Mouse (Mus musculus) naive thymus-derived CD4-positive, alpha-beta T cell, adult 2 months (primary cell): Measurements from ENCODE around the gene Umodl1.

ENCODE experiments used
- DNase-seq: peaks from one replicate; pipeline ENCODE4 v3.0.0-alpha.2; 2011; ENCODE audit warnings: low read depth

Gene Umodl1

DNA sequence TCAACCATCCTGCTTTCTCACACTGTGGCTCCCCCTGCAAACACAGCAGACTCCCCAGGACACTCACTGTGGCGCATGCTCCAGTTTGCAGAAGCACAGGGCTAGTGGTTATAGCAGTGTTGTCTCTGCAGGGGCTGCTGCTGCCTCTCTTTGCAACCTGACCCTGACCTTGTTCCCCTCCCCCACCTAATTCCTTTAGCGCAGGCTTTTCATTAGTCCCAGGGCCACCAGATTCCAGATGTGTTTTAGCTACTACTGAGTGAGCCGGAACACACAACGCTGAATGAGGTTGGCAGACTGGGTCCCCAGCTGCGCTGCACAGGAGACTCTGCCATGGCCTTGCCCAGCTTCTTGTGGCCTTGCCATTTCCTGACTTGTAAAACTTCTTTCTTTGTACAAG is 46.5 kb downstream of the Umodl1 start:
- DNase-seq, result no peak

GRCm38 (mm10) chr17:31002613-31003012 is 48.2 kb downstream of the Umodl1 start:
- no peak for DNase-seq

DNA sequence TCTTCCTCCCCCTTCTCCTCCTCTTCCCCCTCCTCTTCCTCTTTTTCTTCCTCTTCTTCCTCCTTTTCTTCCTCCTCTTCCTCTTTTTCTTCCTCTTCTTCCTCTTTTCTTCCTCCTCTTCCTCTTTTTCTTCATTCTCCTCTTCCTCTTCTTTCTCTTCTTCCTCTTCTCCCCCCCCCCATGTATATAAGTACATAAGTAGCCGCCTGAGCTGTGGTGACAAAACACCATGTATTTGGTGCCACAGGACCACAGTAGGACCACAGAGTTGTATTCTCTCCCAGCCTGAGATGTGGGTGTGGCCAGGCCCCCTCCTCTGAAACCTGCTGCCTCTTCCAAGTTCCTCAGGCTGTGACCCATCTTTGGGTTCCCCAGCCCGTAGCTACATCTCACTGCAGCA is 50.8 kb downstream of the Umodl1 start:
- no peak for DNase-seq

DNA sequence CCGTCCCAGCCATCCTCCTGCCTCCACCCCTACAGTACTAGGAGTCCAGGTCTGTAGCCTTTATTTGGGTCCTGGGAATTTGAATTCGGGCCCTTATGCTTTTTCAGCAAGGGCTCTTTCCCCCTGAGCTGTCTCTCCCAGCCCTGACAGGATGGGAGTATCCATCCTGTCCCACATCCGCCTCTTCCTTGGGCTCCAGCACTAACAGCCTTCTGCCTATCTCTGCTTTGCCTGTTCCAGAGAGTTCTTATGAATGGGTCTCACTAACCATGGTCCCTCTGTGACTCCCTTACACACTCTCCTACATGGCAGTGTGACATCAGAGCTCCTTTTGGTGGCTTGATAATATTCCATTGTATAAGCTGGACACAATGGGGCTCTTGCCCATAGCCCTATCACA is 52.9 kb downstream of the Umodl1 start:
- no peak for DNase-seq

DNA sequence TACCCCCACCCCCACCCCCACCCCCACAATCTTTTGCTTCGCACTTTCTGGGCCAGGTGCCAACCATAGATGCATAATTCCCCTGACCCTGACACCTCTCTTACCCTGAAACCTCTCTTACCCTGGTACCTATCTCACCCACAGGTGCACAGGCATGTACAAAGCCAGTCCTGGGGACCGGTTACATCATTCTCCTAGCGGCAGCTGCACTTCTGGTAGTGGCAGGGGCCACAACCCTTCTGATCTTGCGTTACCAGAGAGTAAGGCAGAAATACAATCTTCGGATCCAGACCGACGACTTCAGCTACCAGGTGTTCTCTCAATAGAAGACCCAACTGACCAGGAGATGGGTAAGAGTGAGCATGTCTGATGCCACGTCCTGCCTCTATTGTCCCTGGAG is 54.0 kb downstream of the Umodl1 start:
- no peak for DNase-seq

- peak; percentile 90 for DNase-seq
Measured at GRCm38 (mm10) chr17:31011551-31012394, 57.3 kb downstream of the Umodl1 start.

- DNase-seq, result peak; percentile 88
Measured at GRCm38 (mm10) chr17:31018267-31018666, 63.8 kb downstream of the Umodl1 start.

GRCm38 (mm10) chr17:31019505-31019904 is 65.1 kb downstream of the Umodl1 start:
- peak; percentile 87 for DNase-seq

DNA sequence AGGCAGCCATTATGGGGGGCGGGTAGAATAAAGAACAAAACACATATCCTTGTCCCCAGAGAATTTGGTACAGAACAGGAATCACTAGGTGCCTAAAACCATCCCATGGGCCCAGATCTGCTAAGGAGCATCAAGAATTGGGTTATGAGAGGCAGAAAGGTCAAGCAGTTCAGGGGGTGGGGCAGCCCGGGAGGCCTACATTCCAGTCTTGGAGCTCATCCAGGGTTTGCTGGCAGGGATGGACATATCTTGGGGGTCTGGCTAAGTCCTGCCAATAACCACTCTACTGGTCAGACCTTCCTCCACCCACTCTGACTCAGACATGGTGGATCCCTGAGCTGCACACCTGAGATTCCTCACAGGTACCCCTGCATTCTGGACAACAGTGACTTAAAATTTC is 65.6 kb downstream of the Umodl1 start:
- DNase-seq, result no peak

DNA sequence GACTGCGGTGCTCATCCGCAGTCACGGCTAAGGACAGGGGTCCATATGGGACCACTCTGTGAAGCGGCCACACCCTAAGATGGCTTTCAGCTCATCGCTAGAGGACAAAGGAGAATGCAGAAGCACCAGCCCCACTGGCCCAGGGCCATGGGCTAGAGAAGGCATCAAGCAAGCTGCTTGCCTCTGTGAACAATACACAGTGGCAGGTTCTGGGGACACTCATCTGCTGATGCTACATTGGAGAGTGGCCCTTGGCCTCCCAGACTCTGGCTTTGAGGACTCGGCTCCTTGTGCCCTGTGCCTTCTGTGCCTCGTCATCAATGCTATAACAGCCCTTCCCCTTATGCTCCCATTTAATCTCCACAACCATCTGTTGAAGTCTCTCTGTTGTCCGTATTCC is 66.8 kb downstream of the Umodl1 start:
- no peak for DNase-seq

- DNase-seq, result no peak
Measured at GRCm38 (mm10) chr17:31024125-31024781, 69.8 kb downstream of the Umodl1 start.

DNA sequence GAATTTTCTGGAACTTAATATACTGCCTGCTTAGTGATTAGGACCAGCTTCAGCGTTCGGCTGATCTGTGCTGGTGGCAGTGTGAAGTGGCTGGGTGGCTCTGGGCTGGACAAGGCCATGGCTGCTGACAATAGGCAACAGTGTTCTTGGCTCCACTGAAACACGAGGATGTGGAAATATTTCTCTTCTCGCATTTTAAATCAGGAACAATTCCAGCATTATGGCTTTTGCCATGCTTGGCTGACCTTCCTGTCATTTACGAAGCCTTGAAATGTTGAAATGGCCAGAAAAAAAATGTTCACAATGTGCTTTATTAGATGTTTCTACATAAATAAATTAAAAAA is 70.3 kb downstream of the Umodl1 start:
- no peak for DNase-seq

DNA sequence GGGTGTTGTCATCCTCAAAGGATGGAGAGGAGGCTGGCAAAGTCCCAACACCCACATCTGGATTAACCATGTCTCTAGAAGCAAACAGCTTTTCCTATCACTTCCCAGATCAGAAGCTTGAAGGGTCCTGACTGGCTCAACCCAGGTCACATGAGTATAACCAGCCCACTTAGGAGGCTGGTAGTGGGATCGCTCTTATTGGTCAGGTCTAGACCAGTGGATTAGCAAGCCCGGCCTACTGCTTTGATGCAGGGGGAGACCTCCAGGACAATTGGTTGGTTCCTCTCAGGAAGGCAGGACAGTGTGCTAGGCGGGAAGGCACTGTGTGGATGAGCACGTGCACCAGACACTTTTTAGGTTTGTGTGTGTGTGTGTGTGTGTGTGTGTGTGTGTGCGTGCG is 72.5 kb downstream of the Umodl1 start:
- DNase-seq, result no peak

- DNase-seq, result no peak
Measured at GRCm38 (mm10) chr17:31027723-31028122, 73.3 kb downstream of the Umodl1 start.

DNA sequence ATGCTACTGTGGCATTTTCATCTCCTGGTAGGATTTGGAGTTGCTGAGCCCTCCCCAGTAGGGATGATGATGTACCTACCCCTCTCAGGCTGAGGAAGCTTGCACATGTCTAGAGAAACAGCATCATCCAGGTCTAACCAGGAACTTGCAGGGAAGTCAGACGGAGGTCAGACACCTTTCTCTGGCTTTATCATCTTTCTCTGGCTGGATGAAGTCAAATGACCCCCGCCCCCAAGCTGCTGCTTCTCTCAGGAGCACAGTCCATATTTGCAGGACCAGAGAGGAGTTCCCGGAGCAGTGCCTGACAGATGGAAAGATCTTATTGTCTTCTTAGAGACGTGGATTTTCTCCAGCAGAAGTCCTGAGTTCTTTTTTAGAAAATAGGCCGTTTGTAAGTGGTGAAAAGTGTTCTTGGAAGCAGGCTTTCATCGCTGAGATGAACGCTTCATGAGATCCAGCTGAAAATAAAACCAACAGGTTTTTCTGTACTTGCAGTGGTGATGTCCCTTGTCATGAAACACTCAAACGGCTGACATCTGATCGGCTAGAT is 74.5 kb downstream of the Umodl1 start:
- no peak for DNase-seq

- DNase-seq, result no peak
Measured at GRCm38 (mm10) chr17:31029407-31029806, 75.0 kb downstream of the Umodl1 start.

GRCm38 (mm10) chr17:31032341-31032740 is 77.9 kb downstream of the Umodl1 start:
- no peak for DNase-seq

DNA sequence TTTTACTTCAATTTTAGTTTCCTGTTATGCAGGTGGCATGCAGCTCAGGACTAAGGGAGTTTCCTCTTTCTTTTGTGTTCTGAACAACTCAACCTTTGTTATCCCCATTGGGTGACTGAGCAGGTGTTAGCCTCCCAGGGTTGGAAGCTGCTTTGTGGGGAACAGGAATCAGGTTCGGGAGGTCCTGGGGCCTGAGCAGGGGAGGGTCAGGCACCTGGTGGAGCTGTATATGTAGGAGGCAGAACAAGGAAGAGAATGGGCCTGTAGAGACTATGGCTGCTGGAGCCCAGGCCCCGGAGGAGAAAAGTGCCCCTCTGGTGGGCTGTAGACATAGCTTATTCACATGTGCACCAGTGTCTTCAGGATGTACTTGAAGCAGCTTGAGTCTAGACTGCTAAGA is 78.8 kb downstream of the Umodl1 start:
- DNase-seq, result peak; percentile 41

DNA sequence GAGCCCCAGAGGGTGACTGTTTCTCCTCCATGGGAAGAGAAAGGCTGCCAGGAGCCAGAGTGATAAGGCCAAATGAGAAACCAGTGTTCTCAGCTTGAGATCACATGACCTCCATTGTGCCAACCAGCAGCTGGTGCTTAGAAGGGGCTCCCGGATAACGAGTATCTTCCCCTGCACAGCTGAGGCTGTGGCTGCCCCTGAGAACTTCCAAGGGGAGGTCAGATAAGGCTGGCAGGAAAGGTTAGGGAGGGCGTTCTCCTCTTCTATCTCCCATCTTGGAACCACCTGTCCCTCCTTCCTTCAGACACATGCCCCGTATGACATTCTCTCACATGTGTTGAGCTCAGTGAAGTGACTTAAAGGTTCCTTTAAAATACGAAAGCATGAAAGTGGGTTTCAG is 79.7 kb downstream of the Umodl1 start:
- DNase-seq, result no peak

GRCm38 (mm10) chr17:31034674-31035356 is 80.4 kb downstream of the Umodl1 start:
- no peak for DNase-seq

DNA sequence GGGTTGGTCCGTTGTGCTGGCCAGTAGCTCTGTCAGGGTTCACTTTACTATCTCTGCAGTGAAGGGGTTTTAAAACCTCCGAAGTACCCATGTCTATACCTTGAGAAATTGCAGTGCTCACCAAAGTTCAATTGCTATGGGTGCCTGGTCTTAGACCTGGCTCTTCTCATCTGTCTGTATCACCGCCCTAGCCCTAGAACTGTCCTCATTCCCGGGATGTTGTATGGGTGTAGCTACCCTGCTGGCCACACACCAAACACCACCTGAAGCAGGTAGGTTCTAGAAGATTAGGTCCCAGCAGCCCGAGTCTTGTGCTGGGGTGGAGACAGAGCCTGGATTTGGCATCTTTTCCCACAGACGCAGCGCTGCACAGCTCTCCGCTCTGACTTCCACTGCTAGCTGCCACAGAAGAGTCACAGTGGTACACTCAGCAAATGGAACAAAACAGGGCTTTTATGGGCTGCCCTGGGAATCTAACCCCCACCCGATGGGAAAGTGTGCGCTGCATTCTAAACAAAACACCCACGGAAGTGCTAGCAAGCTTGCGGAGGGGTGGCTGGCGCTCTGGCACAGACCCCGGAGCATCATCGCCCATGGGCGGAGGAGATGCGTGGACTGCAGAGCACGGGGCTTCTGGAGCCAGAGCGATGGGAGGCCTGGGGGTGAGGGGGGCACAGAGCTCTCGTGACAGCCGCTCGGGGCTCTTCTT is 81.9 kb downstream of the Umodl1 start:
- no peak for DNase-seq

DNA sequence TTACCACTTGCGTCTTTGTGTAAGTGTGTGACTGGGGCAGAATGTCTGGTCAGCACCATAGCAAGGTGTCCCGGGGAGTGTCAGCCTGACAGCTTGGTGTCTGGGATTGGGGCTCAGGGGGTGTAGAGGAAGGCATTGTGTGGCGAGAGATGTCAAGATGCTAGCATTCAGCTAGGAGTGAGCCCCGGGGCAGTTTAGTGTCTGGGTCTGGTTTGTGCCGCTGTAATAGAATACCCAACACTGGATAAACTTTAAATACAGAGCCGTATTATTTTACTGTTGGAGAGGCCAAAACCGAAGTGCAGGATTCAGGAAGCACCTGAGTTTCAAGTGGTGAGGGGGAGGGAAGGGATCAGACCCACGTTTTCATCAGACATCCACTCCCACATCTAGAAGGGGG is 82.9 kb downstream of the Umodl1 start:
- DNase-seq, result no peak
